Mouse (Mus musculus) ovary, postnatal 10 days (tissue): ENCODE measurements around the gene Uchl5.

Source experiments
- DNase-seq: peaks from one replicate; pipeline ENCODE4 v3.0.0; 2022; ENCODE audit warnings: low spot score

The Uchl5 gene

GRCm38 (mm10) chr1:143776446-143777411, at the start of gene Uchl5, which contains the start of gene Trove2:
Gene Uchl5 (plus strand): TSS chr1:143777272.
Gene Trove2 (minus strand): TSS chr1:143777068.
- DNase-seq: peak; percentile 94

DNA sequence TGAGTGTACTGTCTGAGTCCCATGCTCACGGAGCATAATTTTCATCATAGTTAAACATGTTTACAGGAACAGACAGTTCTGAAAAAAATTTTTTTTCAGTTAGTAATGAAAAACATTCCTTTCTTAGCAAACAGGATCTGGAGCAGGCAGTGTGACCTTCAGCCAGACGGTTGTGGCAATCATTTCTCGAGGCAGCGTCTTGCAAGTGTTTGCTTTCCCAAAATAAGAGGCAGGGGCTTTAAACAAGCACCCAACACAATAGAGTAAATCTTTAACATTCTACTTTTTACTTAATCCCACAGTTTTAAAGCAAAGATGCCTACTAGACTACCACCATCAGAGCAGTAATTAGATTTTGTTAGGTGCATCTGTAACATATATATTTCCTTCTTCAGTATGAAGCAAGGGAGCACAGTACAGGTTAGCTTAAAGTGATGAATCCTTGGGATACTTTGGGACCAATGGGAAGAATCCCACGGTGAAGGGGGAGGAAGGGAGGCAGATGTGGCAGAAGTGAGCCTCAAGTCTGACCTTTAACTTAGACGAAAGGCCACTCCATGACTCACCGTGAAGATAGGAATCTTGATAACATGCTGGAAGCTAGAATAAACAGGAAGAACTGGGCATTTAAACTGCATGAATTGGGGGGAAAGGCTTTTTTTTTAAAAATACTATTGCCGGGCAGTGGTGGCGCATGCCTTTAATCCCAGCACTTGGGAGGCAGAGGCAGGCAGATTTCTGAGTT, 49.2 kb upstream of the Uchl5 start:
- no peak for DNase-seq

DNA sequence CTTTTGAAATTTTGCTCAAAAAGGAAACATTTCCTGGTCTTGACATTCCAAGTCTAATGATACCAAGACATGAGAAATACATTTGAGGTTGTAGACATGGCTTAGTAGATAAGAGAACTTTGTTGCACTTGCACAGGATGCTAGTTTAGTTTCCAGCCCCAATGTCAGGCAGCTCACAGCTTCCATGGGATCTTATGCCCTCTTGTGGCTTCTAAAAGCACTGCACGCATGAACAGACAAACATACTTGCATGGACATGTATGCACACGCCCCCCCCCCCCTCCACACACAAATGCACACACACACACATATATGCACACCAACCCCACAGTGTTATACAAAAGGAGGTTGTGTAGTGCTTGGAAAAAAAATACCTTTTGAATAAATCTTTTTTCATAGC, 46.2 kb upstream of the Uchl5 start:
- DNase-seq: no peak

DNA sequence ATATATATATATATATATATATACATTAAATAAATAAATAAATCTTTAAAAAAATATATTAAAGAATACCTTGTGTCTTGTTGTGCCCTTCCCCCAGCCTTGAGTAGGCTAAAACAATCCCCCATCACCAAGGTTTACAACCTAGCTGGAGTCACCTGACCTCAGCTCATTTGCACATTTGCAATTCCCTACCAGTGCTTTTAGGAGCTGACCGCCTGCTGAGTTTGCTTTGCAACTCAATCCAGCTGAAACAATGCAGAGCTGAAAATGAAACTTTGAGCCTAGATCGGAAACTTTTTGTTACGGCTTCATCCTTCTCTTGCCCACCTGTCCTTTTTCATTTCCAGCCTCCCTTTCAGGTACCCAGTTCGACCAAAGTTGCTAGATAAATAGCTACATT, 45.4 kb upstream of the Uchl5 start:
- no peak for DNase-seq

DNA sequence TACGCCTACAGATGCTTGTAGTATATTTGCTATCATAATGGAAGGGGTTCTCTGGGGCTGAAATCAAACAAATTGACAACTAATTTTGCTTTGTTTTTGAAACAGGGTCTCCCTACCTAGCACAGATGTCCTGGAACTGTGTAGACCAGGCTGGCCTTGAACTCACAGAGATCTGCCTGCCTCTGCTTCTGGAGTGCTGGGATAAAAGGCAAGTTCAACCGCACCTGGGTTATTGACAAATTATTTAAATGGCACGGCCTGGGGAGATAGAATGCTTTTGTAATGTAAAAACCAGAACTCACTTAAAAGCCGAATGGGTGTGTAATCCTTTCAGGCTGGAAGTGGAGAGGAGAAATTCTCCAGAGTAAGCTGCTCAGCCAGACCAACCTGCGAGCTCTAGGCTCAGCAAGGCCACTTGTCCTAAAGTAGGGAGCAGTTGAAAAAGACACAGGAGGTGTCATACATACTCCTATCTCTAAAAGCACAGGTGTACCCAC, 43.1 kb upstream of the Uchl5 start:
- no peak for DNase-seq

GRCm38 (mm10) chr1:143738811-143739210, 38.3 kb upstream of the Uchl5 start:
- DNase-seq: no peak

DNA sequence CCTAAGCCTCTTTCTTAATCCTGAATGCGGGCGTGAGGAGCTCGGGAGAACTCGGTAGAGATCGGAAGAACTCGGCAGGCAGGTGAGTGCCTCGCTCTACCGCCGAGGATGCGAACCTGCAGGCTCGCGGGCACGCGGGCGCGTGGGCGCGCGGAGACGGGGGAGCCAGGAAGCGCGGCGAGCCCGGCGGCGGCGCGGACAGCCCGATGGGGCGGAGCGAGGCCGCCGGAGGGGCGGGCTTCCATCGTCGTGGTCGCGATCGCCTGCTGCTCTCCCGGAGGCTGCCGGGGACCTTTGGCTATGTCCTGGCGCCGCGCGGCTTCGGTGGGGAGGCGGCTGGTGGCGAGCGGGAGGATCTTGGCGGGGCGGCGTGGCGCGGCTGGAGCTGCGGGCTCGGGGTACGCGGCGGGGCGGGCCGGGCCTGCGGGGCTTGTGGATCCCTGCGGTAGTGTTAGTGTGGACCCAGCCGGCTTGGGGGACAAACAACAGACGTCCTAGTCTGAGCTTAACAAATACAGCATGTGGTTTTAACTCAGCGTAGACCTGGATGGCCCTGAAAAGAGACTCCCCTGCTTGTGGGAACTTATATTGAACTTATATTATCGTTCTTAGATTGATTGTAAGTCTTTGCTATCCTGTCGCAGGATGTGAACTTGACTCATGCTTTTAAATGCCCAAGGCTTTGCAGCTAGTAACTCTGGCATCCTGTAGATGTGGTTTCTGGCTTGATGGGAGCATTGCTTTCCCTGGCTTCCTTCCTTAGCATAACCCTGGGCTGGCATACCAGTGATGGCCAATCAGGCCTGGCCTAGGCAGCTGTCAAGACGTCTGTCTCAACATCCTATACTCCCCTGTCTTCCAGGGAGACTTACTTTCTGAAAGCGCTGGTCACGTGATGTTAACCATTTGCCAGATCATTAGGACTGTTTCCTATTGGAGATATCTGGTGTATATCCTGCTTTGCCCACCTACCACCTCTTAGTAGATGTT, 37.4 kb upstream of the Uchl5 start:
- DNase-seq: peak; percentile 61

GRCm38 (mm10) chr1:143740581-143740980, 36.5 kb upstream of the Uchl5 start:
- no peak for DNase-seq

DNA sequence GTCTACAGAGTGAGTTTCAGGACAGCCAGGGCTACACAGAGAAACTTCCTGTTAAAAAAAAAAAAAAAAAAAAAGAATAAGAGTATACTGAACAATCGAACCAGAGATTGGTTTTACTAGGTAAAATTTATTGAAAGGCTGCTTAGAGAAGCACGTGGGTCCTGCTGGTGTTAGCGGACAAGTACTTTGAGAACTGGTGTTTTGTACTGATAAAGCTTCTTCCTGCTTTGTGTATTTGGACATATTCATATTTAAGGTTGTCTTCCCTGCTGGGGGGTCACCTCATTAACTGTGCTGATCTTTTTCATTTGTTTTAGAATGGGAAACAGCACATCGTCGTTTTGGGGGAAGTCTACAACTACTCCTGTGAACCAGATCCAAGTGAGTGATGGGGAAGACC, 35.7 kb upstream of the Uchl5 start:
- no peak for DNase-seq

- DNase-seq: no peak
Measured at GRCm38 (mm10) chr1:143742186-143742585, 34.9 kb upstream of the Uchl5 start.

- no peak for DNase-seq
Measured at GRCm38 (mm10) chr1:143745871-143746270, 31.2 kb upstream of the Uchl5 start.

DNA sequence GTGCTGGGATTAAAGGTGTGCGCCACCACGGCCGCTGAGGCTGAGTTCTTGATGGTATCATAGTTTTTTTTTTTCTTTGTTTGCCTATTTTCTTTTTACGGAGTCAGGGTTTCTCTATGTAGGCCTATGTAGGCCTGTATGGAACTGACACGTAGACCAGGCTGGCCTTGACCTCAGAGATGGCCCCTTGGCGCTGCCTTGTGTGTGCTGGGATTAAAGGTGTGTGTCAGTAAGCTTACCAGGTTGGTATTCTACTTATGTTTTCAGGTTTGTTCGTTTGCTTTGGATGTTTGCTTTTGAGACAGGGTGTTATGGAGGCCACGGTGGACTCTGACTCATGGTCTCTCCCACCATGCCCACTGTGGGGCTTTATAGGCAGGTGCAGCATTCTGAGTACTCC, 14.9 kb upstream of the Uchl5 start:
- DNase-seq: no peak

DNA sequence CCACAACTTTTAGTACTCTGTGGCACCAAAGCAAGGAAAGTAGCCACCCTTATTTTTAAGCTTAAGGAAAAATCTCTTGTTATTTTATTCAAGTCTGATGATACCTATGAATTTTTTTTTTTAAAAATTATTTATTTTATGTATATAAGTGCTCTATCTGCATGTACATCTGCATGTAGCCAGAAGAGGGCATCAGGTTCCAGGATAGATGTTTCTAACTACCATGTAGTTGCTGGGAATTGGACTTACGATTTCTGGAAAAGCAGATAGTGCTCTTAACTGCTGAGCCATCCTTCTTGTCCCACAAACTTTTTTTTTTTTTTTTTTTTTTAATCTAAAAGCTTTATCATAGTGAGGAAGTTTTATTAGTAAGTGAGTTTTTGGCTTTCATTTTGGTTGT, 12.6 kb upstream of the Uchl5 start:
- no peak for DNase-seq

DNA sequence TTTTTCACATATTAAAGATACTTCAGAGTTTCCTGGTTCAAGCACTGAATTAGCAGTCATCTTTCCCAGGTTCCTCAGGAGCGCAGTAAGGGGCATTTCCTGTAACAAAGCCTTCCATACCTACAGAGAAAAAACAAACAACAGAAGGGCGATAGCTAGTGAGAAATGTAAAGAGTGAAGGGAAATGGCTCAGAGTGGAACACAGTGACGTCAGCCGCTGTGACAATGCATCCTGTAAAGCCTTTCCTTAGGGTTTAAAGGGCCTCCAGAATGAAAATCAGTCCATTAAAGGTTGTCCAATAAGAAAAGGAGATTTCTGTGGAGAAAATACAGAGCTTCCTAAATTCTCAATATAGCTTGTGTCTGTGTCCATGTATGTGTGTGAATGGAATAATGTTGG, 11.3 kb upstream of the Uchl5 start:
- DNase-seq: no peak

DNA sequence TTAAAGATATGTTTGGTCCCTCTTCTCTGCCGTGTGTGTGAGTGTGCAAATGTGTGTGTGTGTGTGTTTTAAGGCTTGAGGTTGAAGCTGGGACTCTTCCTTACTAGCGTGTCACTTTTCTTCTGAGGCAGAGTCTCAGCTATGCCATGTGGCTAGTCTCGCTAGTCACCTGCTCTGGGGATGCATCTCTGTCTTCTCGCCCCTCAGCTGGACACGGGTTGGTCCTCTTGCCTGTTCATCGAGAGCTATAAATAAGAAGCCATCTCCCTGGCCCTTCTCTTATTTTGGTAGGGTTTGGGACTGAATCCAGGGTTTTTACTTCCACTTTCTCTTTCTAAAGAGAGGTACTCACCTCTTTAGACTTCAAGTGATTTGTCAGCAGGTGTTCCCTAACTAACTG, 10.8 kb upstream of the Uchl5 start:
- no peak for DNase-seq

GRCm38 (mm10) chr1:143770444-143771109, 6.5 kb upstream of the Uchl5 start:
- DNase-seq: no peak

GRCm38 (mm10) chr1:143773082-143773481, 4.0 kb upstream of the Uchl5 start:
- DNase-seq: no peak

GRCm38 (mm10) chr1:143773909-143774308, 3.2 kb upstream of the Uchl5 start:
- no peak for DNase-seq

DNA sequence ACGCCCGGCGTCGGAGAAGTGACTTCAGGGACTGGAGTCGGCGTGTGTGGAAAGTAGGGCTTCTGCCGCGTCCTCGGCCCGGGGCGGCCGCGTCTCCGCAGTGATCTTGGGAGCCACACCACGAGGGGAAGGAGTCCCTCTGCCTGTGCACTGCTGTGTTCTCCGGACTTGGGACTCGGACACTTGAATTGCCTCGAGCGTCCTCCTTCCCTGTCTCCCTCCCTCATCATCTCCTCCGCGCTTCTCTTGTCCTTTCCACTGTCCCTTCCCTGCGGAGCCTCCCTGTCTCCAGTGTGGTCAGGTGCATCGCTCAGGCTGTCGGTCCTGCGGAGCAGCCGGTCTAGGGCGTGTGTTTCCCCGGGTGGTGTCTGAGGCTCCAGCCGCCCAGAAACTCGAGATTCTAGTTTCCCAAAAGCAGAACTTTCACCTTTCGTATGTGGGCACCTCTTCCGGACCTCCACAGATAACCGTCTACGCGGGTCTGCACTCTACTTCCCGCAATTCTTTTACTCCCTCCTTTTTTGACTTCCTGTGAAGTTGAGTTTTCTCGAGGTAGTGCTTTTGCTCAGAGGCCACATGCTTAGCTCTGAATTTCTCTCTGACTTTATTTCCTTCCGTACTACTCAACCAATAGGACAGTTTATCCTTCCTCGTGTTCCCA, 616 bp downstream of the Uchl5 start:
- DNase-seq: no peak

- DNase-seq: no peak
Measured at GRCm38 (mm10) chr1:143788584-143789227, 11.6 kb downstream of the Uchl5 start.
